Mouse (Mus musculus) kidney, embryonic 14.5 days (tissue): ENCODE results near the gene Ren1. TPM values are rescaled to one million over a fixed set of nuclear protein-coding genes. Genes with fewer than 3 reads are reported as not detected.
"Not testable (repeated sequence)": the region's sequence is repeated elsewhere in the genome, so short reads cannot be mapped to it uniquely, and the experiment has no call there.

ENCODE experiments used
- ATAC-seq: fragments of 200-750 bp; cut with Nextera tagmentation; 2 replicates; pipeline ENCODE4 v1.8.0; 2017; ENCODE audit warnings: moderate number of reproducible peaks, mild to moderate bottlenecking, moderate TSS enrichment, moderate library complexity; ENCODE audit not compliant: low FRiP score, low TSS enrichment
- H3K27ac ChIP-seq: fragments of 300-500 bp; sonication (generic); 2 replicates; pipeline ENCODE4 v1.5.1; 2014; ENCODE audit warnings: low read depth, mild to moderate bottlenecking, low read length, moderate library complexity, mixed read lengths
- H3K27me3 ChIP-seq: fragments of 300-500 bp; sonication (generic); 2 replicates; pipeline ENCODE4 v1.6.1; 2014; ENCODE audit warnings: mild to moderate bottlenecking, low read length; ENCODE audit not compliant: control insufficient read depth, insufficient read depth
- H3K36me3 ChIP-seq: fragments of 300-500 bp; sonication (generic); 2 replicates; pipeline ENCODE4 v1.6.1; 2014; ENCODE audit warnings: low read length, mixed read lengths; ENCODE audit not compliant: control insufficient read depth, insufficient read depth
- H3K4me1 ChIP-seq: fragments of 300-500 bp; sonication (generic); 2 replicates; pipeline ENCODE4 v1.6.1; 2014; ENCODE audit warnings: low read length, mixed read lengths; ENCODE audit not compliant: control insufficient read depth, insufficient read depth
- H3K4me2 ChIP-seq: fragments of 300-500 bp; sonication (generic); replicated peaks from 2 replicates; pipeline ENCODE4 v1.6.1; 2014; ENCODE audit warnings: low read depth, mild to moderate bottlenecking, low read length
- H3K4me3 ChIP-seq: fragments of 300-500 bp; sonication (generic); 2 replicates; pipeline ENCODE4 v1.5.1; 2014; ENCODE audit warnings: mild to moderate bottlenecking, low read length
- H3K9ac ChIP-seq: fragments of 300-500 bp; sonication (generic); 2 replicates; pipeline ENCODE4 v1.6.1; 2014; ENCODE audit warnings: low read depth, mild to moderate bottlenecking, low read length, moderate library complexity
- H3K9me3 ChIP-seq: fragments of 300-500 bp; sonication (generic); 2 replicates; pipeline ENCODE4 v1.6.1; 2016; ENCODE audit warnings: low read length; ENCODE audit not compliant: control insufficient read depth
- WGBS: fragments of 180-500 bp; shearing (Covaris S2); extraction: QIAGEN DNeasy Blood & Tissue Kit; methylation state at CpG from one replicate; pipeline ENCODE4 v1.1.7; 2014; 5-methylcytosine and 5-hydroxymethylcytosine counted together
- polyA plus RNA-seq: library from polyadenylated mRNA; unstranded; fragments of >200 nt; fragmentation: Nextera tagmentation; extraction: Ambion mirVana; gene quantifications from 2 replicates; pipeline ENCODE4 v1.2.1, GENCODE M21; 2014

Gene Ren1
- polyA plus RNA-seq, 1 experiment from 2014 or later = 92.1 TPM

DNA sequence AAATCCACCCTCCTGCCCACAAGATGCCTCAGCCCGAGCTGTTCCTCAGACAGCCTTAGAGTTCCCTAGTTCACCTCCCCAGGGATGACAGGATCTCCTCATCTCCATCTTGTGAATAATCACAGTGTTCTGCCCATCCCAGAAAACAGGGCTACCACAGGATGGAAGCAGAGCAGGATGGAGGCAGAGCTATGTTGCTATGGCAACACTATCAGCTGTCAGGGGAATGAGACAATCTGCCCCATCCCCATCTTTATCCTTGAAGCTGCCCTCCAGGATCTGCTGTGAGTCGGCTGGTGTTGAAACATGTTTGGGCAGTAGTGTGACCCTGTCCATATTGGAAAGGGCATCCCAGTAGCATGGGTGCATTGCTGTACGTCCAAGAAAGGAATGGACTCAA is 19.2 kb upstream of the Ren1 start:
- Histone ChIP-seq H3K4me1 (no peaks in the 10 kb centered on the region), H3K36me3 (no peaks in the 10 kb centered on the region), H3K4me2 (no peak overlapping the region), H3K9ac (no peak overlapping the region), H3K27ac (no peak overlapping the region), H3K9me3 (no peaks in the 10 kb centered on the region), H3K27me3 (peaks cover 33% of the 10 kb centered on the region; the same call in 1 of the 2 replicates), H3K4me3 (no peak overlapping the region)
- no peak for ATAC-seq
- WGBS = 89% methylated on average over 3 of the region's 3 CpGs

DNA sequence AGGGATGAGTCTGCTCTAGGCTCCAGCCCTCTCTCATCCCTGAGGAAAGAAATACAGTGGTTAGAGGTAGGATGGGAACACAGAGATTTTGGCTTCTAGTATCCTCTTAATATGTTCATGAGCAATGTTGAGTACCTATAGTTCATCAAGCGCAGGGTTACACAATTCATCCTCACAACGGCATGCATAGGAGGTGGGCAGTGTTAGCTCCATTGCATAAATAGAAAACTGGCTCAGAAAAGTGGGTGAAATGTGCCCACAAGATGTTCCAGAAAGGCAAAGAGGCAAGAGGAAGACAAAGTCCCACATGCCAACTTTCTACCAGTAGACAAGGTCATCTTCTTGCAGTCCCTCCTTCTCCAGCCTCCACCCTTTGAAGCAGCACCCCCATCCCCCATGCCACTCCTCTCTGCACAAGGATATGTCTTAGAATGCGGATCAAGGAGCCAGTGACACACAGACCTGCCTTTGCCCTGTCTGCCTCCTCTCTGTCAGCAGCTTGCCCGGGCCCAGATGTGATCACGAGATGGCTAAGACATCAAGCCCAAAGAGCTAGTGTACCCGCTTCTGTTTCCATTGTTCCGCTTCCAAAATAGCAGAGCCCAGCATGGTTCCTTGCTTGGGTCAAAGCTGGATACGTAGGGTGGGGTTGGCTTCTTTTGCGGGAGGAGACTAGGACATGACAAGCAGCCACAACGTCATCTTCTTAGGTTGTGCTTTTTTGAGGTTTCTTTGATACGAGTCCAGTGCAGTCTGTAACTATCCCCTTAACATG is 17.5 kb upstream of the Ren1 start:
- H3K4me2 ChIP-seq = no peak overlapping the region
- no peak overlapping the region for H3K27ac ChIP-seq
- WGBS = 89% methylated on average over 11 of the region's 11 CpGs
- no peaks in the 10 kb centered on the region for H3K9me3 ChIP-seq
- H3K4me1 ChIP-seq = no peaks in the 10 kb centered on the region
- H3K4me3 ChIP-seq = no peak overlapping the region
- H3K9ac ChIP-seq = no peak overlapping the region
- H3K27me3 ChIP-seq = peaks cover 32% of the 10 kb centered on the region; the same call in 1 of the 2 replicates
- H3K36me3 ChIP-seq = no peaks in the 10 kb centered on the region
- no peak for ATAC-seq

DNA sequence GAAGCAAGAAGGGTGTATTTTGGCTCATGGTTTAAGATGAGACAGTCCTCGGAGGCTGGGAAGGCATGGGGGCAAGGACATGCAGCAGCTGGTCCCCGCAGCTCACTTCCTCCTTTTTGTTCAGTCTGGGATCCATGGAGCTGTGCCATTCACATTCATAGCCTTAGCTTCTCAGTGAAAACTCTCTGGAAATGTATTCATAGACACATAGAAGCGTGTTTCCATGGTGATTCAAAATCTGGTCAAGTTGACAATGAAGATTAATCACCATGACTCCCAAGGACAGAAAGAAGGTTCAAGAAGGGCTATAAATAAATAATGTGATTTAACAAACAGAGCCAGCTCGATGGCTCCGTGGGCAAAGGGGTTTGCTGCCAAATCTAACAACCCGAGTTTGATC is 16.4 kb upstream of the Ren1 start:
- Histone ChIP-seq H3K27me3 (peaks cover 21% of the 10 kb centered on the region; the same call in 1 of the 2 replicates), H3K36me3 (no peaks in the 10 kb centered on the region), H3K9me3 (no peaks in the 10 kb centered on the region), H3K4me1 (no peaks in the 10 kb centered on the region), H3K4me3 (no peak overlapping the region), H3K4me2 (no peak overlapping the region), H3K9ac (no peak overlapping the region), H3K27ac (no peak overlapping the region)
- ATAC-seq = no peak
- 87% methylated on average over 6 of the region's 6 CpGs for WGBS

DNA sequence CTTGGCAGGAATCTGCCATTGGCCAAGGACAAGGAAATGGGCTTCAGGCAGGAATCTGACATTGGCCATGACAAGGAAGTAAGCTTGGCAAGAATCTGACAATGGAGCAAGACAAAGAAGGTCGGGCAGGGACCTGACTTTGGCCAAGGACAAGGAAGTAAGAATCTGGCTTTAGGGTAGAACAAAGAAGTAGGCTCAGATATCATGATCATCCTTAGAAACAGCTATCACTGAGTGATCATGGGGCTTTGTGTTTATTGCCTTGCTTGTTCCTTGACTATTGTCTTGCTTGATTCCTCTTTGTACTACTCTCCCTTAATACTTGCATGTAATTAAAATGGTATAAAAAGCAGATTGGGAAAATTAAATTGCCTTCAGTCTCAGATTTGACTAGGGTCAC is 9.9 kb upstream of the Ren1 start:
- not testable (repeated sequence) for H3K36me3 ChIP-seq, H3K4me2 ChIP-seq, H3K9me3 ChIP-seq, H3K27ac ChIP-seq, H3K4me1 ChIP-seq, H3K27me3 ChIP-seq, H3K4me3 ChIP-seq, ATAC-seq, H3K9ac ChIP-seq
- 75% methylated on average over 1 of the region's 1 CpGs for WGBS

DNA sequence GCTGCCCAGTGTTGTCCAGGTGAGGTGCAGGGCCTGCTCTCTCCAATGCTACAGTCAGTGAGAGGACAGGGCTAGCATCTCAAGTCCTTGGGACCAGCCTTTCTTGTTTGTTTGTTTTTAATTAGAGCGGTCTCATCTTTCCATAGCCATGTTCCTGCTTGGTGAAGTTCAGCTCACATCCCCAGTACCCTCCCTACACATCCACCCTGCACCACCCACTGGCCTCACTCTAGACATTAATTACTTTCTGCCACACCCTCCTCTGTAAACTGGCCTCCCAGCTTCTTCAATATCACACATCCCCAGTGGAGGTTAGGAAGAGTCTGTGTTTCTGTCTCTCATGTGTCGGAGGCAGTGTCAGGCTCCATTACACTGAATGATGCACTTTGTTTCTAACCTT is 6.0 kb upstream of the Ren1 start:
- H3K27me3 ChIP-seq = no peaks in the 10 kb centered on the region
- H3K4me2 ChIP-seq = no peak overlapping the region
- H3K36me3 ChIP-seq = no peaks in the 10 kb centered on the region
- 68% methylated on average over 2 of the region's 2 CpGs for WGBS
- no peaks in the 10 kb centered on the region for H3K4me1 ChIP-seq
- no peak overlapping the region for H3K9ac ChIP-seq
- H3K27ac ChIP-seq = no peak overlapping the region
- ATAC-seq = peak; percentile 28; the same call in 1 of the 2 replicates
- no peak overlapping the region for H3K4me3 ChIP-seq
- H3K9me3 ChIP-seq = no peaks in the 10 kb centered on the region

DNA sequence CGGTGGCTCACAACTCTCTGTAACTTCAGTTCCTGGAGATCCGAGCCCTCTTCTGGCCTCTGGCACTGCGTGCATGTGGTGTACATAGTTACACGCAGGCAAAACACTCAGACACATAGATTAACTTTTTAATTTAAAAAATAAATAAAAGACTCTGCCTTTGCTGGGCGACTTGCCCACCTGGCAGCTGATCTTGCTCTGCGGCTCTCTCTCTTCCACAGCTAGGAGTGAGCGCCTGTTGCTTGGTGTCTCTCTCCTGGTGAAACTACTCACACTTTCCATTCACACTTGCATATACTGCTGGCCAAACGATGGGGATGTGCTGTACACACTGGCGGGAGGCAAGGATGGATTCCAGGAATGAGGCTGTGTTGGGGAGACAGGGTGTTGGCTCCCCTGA is 3.8 kb upstream of the Ren1 start:
- Histone ChIP-seq H3K4me2 (no peak overlapping the region), H3K9me3 (no peaks in the 10 kb centered on the region), H3K27me3 (no peaks in the 10 kb centered on the region), H3K4me1 (no peaks in the 10 kb centered on the region), H3K36me3 (no peaks in the 10 kb centered on the region), H3K4me3 (no peak overlapping the region), H3K27ac (no peak overlapping the region), H3K9ac (no peak overlapping the region)
- ATAC-seq = no peak
- 88% methylated on average over 9 of the region's 9 CpGs for WGBS

DNA sequence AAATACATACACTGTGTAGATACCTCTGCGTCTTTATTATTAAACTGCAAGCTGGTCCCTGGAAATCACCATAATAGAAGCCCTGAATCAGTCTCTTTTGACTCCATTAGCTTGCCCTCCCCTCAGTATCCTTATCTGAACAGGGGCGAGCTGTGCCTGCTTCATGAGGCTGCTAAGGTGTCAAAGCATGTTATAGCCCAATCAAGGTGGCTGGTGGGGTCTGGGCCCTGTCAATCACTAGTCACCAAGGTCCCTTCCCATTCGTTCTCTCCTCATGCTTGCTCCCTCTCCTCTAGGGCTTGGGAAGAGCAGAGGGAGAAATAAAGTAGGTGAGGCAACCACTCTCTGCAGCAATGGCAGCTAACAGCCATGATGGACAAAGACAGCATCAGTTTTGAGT is 3.1 kb upstream of the Ren1 start:
- no peaks in the 10 kb centered on the region for H3K9me3 ChIP-seq
- H3K27ac ChIP-seq = no peak overlapping the region
- H3K4me1 ChIP-seq = no peaks in the 10 kb centered on the region
- ATAC-seq = no peak
- no peaks in the 10 kb centered on the region for H3K36me3 ChIP-seq
- H3K4me3 ChIP-seq = no peak overlapping the region
- H3K27me3 ChIP-seq = no peaks in the 10 kb centered on the region
- 66% methylated on average over 3 of the region's 3 CpGs for WGBS
- H3K4me2 ChIP-seq = no peak overlapping the region
- no peak overlapping the region for H3K9ac ChIP-seq

DNA sequence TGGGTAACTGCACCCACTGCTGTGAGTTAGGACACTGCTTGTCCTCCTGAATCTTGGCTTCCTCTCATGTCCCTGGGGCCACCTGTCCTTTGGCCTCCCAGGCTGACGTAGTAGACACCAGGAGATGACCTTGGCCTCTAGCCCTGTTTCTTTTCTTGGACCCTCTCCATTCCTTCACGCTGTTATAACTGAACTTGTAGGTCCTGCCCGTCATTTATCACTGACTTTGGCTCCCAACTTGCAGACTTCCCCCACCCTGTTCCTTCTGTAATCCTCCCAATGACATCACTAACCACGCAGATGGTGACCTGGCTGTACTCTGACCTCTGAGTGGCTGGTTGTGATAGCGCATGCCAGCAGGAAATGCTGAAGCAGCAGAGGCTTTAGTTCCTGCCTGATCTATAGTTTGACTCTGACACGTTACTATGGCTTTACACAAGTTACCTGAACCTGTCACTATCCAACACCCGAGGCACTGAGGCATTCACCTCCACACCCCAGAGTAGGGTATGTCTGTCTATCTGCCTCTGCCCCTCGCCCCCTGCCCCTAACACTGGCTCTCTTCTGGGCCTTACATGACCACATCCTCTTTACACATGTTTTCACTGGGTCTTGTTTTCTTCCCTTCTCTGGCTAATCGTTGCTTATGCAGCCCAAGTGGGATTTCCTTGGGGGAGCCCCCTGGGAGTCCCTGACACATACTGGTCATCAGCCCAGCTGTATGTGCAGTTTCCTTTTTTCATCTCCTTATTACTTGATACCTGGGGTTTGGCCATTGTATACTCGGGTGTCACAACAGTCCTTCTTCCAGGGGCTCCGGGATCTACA is 2.4 kb upstream of the Ren1 start:
- no peak overlapping the region for H3K27ac ChIP-seq
- no peak overlapping the region for H3K9ac ChIP-seq
- no peaks in the 10 kb centered on the region for H3K36me3 ChIP-seq
- no peak overlapping the region for H3K4me3 ChIP-seq
- H3K4me2 ChIP-seq = no peak overlapping the region
- no peaks in the 10 kb centered on the region; the same call in 1 of the 2 replicates for H3K27me3 ChIP-seq
- WGBS = 61% methylated on average over 11 of the region's 11 CpGs
- no peak for ATAC-seq
- no peaks in the 10 kb centered on the region for H3K4me1 ChIP-seq
- H3K9me3 ChIP-seq = no peaks in the 10 kb centered on the region

DNA sequence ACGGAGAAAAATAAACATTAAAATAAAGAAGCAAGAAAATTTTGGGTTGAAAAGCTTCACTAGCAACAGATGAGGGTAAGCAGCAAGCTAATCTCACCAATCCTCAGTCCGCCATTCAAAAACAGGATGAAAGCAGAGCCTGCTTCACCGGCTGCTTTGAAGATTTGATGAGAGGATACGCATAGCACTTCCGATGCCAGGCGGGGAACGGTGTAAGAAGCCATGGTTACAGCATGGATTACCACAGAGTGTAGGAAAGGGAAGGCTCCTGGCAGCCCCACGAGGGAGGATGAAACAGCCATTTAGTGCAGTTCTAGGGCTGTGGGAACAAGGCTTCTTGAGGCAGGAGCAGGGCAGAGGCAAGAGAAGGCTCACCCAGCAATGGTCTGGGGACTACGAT is 1.5 kb downstream of the Ren1 start:
- H3K4me1 ChIP-seq = peaks cover 6% of the 10 kb centered on the region; the same call in 1 of the 2 replicates
- no peak overlapping the region for H3K9ac ChIP-seq
- H3K4me2 ChIP-seq = no peak overlapping the region
- WGBS = 31% methylated on average over 9 of the region's 9 CpGs
- no peak for ATAC-seq
- no peaks in the 10 kb centered on the region; the same call in 1 of the 2 replicates for H3K27me3 ChIP-seq
- no peaks in the 10 kb centered on the region for H3K9me3 ChIP-seq
- no peak overlapping the region for H3K4me3 ChIP-seq
- H3K27ac ChIP-seq = no peak overlapping the region
- H3K36me3 ChIP-seq = no peaks in the 10 kb centered on the region
